Mouse (Mus musculus) heart, embryonic 16.5 days (tissue): ENCODE results near the gene Tmem184a. TPM values are rescaled to one million over a fixed set of nuclear protein-coding genes. Genes with fewer than 3 reads are reported as not detected.
A peak's percentile ranks its signal among the peaks of the same experiment; 100 is the strongest.

ENCODE experiments used
- ATAC-seq: fragments of 200-750 bp; cut with Nextera tagmentation; replicated peaks from 2 replicates; pipeline ENCODE4 v1.8.0; 2017; ENCODE audit warnings: moderate number of reproducible peaks; ENCODE audit not compliant: insufficient read depth, low FRiP score; ENCODE audit errors: extremely low read depth
- H3K27ac ChIP-seq: fragments of 300-500 bp; sonication (generic); 2 replicates; pipeline ENCODE4 v1.5.1; 2014; ENCODE audit warnings: mild to moderate bottlenecking, low read length, control low read depth, moderate library complexity
- H3K27me3 ChIP-seq: fragments of 300-500 bp; sonication (generic); 2 replicates; pipeline ENCODE4 v1.6.1; 2014; ENCODE audit warnings: low read length, mixed read lengths; ENCODE audit not compliant: control insufficient read depth, insufficient read depth
- H3K36me3 ChIP-seq: fragments of 300-500 bp; sonication (generic); 2 replicates; pipeline ENCODE4 v1.6.1; 2014; ENCODE audit not compliant: control insufficient read depth, insufficient read depth
- H3K4me1 ChIP-seq: fragments of 300-500 bp; sonication (generic); 2 replicates; pipeline ENCODE4 v1.6.1; 2014; ENCODE audit warnings: low read length, mixed read lengths; ENCODE audit not compliant: control insufficient read depth, insufficient read depth
- H3K4me2 ChIP-seq: fragments of 300-500 bp; sonication (generic); 2 replicates; pipeline ENCODE4 v1.6.1; 2014; ENCODE audit warnings: low read depth, mild to moderate bottlenecking, control low read depth, low read length
- H3K4me3 ChIP-seq: fragments of 300-500 bp; sonication (generic); 2 replicates; pipeline ENCODE4 v1.5.1; 2014; ENCODE audit warnings: mild to moderate bottlenecking, control low read depth, low read length
- H3K9ac ChIP-seq: fragments of 300-500 bp; sonication (generic); 2 replicates; pipeline ENCODE4 v1.6.1; 2014; ENCODE audit warnings: low read length, control low read depth
- H3K9me3 ChIP-seq: fragments of 300-500 bp; sonication (generic); replicated peaks from 2 replicates; pipeline ENCODE4 v1.6.1; 2016; ENCODE audit warnings: low read length; ENCODE audit not compliant: control insufficient read depth
- WGBS: fragments of 180-500 bp; shearing (Covaris S2); extraction: QIAGEN DNeasy Blood & Tissue Kit; methylation state at CpG from one replicate; pipeline ENCODE4 v1.1.7; 2014; 5-methylcytosine and 5-hydroxymethylcytosine counted together
- polyA plus RNA-seq: library from polyadenylated mRNA; unstranded; fragments of >200 nt; fragmentation: Nextera tagmentation; extraction: Ambion mirVana; gene quantifications from 2 replicates; pipeline ENCODE4 v1.2.1, GENCODE M21; 2015

Tmem184a gene
- polyA plus RNA-seq, 1 experiment from 2014 or later: 0.46 TPM

- Histone ChIP-seq H3K36me3 (no peaks in the 10 kb centered on the region; the same call in 1 of the 2 replicates), H3K9me3 (no peaks in the 10 kb centered on the region), H3K27ac (no peak overlapping the region), H3K27me3 (peaks cover 4% of the 10 kb centered on the region), H3K4me3 (no peak overlapping the region), H3K4me2 (no peak overlapping the region), H3K9ac (no peak overlapping the region), H3K4me1 (peaks cover 4% of the 10 kb centered on the region; the same call in 1 of the 2 replicates)
- no peak for ATAC-seq
These were observed 3.3 kb downstream of the Tmem184a start for GRCm38 (mm10) chr5:139816445-139816844.

GRCm38 (mm10) chr5:139815964-139816363 is 3.8 kb downstream of the Tmem184a start:
- 42% methylated on average over 6 of the region's 6 CpGs for WGBS
- no peaks in the 10 kb centered on the region for H3K9me3 ChIP-seq
- H3K9ac ChIP-seq: no peak overlapping the region
- no peak overlapping the region for H3K4me3 ChIP-seq
- ATAC-seq: no peak
- H3K27ac ChIP-seq: no peak overlapping the region
- peaks cover 4% of the 10 kb centered on the region for H3K27me3 ChIP-seq
- no peaks in the 10 kb centered on the region; the same call in 1 of the 2 replicates for H3K36me3 ChIP-seq
- no peak overlapping the region for H3K4me2 ChIP-seq
- peaks cover 4% of the 10 kb centered on the region; the same call in 1 of the 2 replicates for H3K4me1 ChIP-seq

GRCm38 (mm10) chr5:139813963-139814381 is 5.7 kb downstream of the Tmem184a start:
- no peaks in the 10 kb centered on the region for H3K36me3 ChIP-seq
- H3K4me1 ChIP-seq: peaks cover 4% of the 10 kb centered on the region; the same call in 1 of the 2 replicates
- peak overlapping the region; percentile 39; the same call in 1 of the 2 replicates for H3K9ac ChIP-seq
- WGBS: 14% methylated on average over 13 of the region's 13 CpGs
- H3K27me3 ChIP-seq: peaks cover 4% of the 10 kb centered on the region
- 0 out of 2 replicates have a peak overlapping the region, but pooled peaks have one; percentile 16 for H3K4me3 ChIP-seq
- H3K9me3 ChIP-seq: no peaks in the 10 kb centered on the region
- no peak overlapping the region for H3K4me2 ChIP-seq
- H3K27ac ChIP-seq: no peak overlapping the region
- ATAC-seq: no peak

DNA sequence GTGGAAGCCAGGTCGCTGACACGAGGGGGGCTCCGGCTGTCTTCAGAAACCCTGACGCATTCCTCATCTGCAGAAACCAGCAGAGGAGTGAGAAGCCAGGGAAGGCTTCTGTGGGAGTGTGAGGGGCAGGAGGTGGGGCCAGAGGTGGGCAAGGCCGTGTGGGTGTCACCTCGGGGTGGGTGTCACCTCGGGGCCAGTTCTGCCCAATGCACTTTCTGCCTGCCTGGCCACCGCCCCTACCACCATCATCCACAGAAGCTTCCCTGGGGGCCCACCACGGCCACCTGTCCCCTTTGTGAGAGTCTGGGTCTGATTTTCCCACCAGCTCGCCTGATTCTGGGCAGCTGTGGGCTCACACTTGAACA is 6.6 kb downstream of the Tmem184a start:
- no peak for ATAC-seq
- no peak overlapping the region for H3K4me2 ChIP-seq
- H3K9ac ChIP-seq: no peak overlapping the region
- peaks cover 4% of the 10 kb centered on the region; the same call in 1 of the 2 replicates for H3K4me1 ChIP-seq
- H3K36me3 ChIP-seq: no peaks in the 10 kb centered on the region
- peaks cover 4% of the 10 kb centered on the region for H3K27me3 ChIP-seq
- no peak overlapping the region for H3K27ac ChIP-seq
- WGBS: 37% methylated on average over 10 of the region's 10 CpGs
- H3K9me3 ChIP-seq: no peaks in the 10 kb centered on the region
- H3K4me3 ChIP-seq: no peak overlapping the region

DNA sequence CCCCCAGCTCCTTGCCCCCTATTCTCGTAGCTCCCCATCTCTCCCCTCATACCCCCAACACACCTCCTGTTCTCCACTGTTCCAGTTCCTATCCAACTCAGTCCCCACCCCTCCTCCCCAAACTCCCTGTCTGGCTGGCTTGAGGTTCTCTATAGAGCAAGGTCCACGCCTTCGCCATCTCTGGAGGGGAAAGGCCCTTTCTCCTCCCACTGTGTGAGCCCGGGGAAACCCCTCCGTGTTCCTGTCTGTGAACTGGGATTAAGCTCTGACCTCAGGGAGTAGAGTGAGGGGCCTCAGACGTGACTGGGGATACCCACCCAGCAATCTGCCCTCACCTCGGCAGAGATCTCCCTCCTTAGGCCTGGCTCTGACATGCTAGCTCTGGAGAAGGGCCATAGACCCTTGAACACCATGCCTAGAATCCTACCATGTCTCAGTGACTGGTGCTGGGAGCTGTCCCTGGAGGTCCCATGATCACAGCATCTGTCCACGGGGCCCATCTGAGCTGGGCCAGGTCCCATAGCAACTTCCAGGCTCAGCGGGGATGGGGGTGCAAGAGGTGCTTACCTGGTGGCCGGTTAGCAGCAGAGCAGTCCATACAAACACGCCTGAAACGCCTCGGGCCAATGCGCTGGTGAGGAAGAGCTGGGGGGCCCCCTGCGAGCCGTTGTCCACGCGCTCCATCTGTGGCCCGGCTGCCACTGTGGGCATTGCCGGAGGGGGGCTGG is 7.2 kb downstream of the Tmem184a start:
- H3K4me3 ChIP-seq: no peak overlapping the region
- no peak overlapping the region for H3K27ac ChIP-seq
- H3K9me3 ChIP-seq: no peaks in the 10 kb centered on the region
- no peak overlapping the region for H3K4me2 ChIP-seq
- peaks cover 4% of the 10 kb centered on the region; the same call in 1 of the 2 replicates for H3K4me1 ChIP-seq
- peaks cover 4% of the 10 kb centered on the region for H3K27me3 ChIP-seq
- ATAC-seq: no peak
- 59% methylated on average over 20 of the region's 20 CpGs for WGBS
- H3K9ac ChIP-seq: no peak overlapping the region
- H3K36me3 ChIP-seq: no peaks in the 10 kb centered on the region

GRCm38 (mm10) chr5:139811677-139812397 is 7.9 kb downstream of the Tmem184a start:
- Histone ChIP-seq H3K4me2 (no peak overlapping the region), H3K9ac (no peak overlapping the region), H3K36me3 (no peaks in the 10 kb centered on the region), H3K27me3 (peaks cover 4% of the 10 kb centered on the region), H3K27ac (no peak overlapping the region), H3K4me3 (no peak overlapping the region), H3K9me3 (no peaks in the 10 kb centered on the region), H3K4me1 (peaks cover 4% of the 10 kb centered on the region; the same call in 1 of the 2 replicates)
- WGBS: 70% methylated on average over 15 of the region's 15 CpGs
- ATAC-seq: no peak

DNA sequence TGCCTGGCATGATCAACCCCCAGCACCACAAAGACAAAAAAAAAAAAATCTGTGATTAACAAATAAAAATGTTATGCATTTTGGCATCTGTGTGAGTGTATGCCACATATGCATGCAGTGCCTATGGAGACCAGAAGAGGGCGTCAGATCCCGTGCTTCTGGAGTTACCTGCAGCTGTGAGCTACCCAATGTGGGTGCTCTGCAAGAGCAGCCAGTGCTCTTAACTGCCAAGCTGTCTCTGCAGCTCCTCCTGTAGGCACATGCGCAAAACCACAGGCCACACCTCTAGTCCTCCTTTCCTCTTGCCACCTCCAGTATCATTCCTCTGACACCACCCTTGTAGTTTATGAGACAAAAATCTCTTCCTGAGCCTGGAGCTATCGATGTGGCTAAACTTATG is 10.3 kb downstream of the Tmem184a start:
- Histone ChIP-seq H3K4me3 (no peak overlapping the region), H3K9ac (no peak overlapping the region), H3K27ac (no peak overlapping the region), H3K27me3 (peaks cover 4% of the 10 kb centered on the region), H3K4me1 (peaks cover 3% of the 10 kb centered on the region), H3K9me3 (no peaks in the 10 kb centered on the region), H3K36me3 (no peaks in the 10 kb centered on the region), H3K4me2 (no peak overlapping the region)
- ATAC-seq: no peak
- WGBS: 68% methylated on average over 4 of the region's 4 CpGs

DNA sequence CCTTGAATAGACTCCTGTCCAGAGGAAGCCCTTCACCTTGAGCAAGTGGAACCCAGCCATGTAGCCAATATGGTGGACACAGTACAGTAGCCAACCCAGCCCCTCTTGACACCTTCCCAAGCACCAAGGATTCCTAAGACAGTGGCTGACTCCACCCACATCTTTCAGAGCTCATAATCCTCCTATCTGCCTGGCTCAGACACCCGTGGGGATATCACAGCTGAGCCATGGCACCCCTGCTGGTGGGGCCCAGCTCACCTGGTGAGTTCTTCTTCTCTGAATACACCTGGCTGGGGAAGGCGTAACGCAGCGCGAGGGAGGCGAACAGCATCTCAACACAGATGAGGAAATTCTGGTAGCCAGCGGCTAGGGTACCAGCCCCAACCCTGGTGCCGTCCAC is 13.8 kb downstream of the Tmem184a start:
- ATAC-seq: no peak
- Histone ChIP-seq H3K36me3 (peaks cover 6% of the 10 kb centered on the region; the same call in 1 of the 2 replicates), H3K4me1 (peaks cover 19% of the 10 kb centered on the region), H3K4me3 (no peak overlapping the region), H3K9ac (no peak overlapping the region), H3K4me2 (no peak overlapping the region), H3K27me3 (no peaks in the 10 kb centered on the region), H3K27ac (no peak overlapping the region), H3K9me3 (no peaks in the 10 kb centered on the region)
- 90% methylated on average over 8 of the region's 8 CpGs for WGBS

DNA sequence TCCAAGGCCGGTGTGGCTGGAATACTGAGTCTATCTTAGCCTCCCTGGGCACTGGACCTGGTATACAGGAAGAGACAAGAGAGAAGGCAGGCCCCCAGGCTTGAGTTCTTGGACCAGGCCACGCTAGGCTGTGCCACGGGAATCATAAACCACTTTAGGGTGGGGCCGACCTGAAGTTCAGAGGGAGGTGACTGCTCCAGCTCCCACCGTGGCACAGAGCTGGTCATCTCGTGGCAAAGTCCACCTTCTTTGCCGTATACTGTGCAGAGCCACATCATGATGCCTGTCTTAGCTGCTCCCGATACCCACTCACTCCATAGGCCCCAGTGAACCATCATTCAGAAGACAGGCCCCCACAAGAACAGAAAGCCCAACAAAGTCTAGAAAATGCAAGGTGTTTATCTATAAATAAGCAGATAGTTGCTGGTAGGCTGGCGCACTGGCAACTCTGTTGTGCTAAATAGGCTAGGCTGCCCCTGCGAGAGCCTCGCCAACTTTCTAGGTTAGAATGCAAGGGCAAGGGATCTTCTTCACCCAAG is 15.1 kb downstream of the Tmem184a start:
- ATAC-seq: no peak
- H3K27me3 ChIP-seq: no peaks in the 10 kb centered on the region
- no peak overlapping the region for H3K4me2 ChIP-seq
- 64% methylated on average over 11 of the region's 11 CpGs for WGBS
- 0 out of 2 replicates have a peak overlapping the region, but pooled peaks have one; percentile 28 for H3K9ac ChIP-seq
- H3K4me3 ChIP-seq: no peak overlapping the region
- peaks cover 22% of the 10 kb centered on the region for H3K4me1 ChIP-seq
- peak overlapping the region; percentile 75 for H3K27ac ChIP-seq
- no peaks in the 10 kb centered on the region for H3K9me3 ChIP-seq
- peaks cover 17% of the 10 kb centered on the region for H3K36me3 ChIP-seq
